Mouse (Mus musculus) liver, embryonic 15.5 days (tissue): ENCODE results near the gene Nova1. TPM values are rescaled to one million over a fixed set of nuclear protein-coding genes. Genes with fewer than 3 reads are reported as not detected.

Experiments
- ATAC-seq: fragments of 200-750 bp; cut with Nextera tagmentation; 2 replicates; pipeline ENCODE4 v1.8.0; 2017; ENCODE audit warnings: moderate number of reproducible peaks, mild to moderate bottlenecking, moderate library complexity; ENCODE audit not compliant: insufficient read depth
- H3K27ac ChIP-seq: fragments of 300-500 bp; sonication (generic); replicated peaks from 2 replicates; pipeline ENCODE4 v1.5.1; 2015; ENCODE audit warnings: mild to moderate bottlenecking, inconsistent platforms
- H3K27me3 ChIP-seq: fragments of 300-500 bp; sonication (generic); 2 replicates; pipeline ENCODE4 v1.6.1; 2015; ENCODE audit warnings: mild to moderate bottlenecking, inconsistent platforms
- H3K36me3 ChIP-seq: fragments of 300-500 bp; sonication (generic); replicated peaks from 2 replicates; pipeline ENCODE4 v1.6.1; 2015; ENCODE audit warnings: moderate library complexity, mild to moderate bottlenecking, inconsistent platforms
- H3K4me1 ChIP-seq: fragments of 300-500 bp; sonication (generic); replicated peaks from 2 replicates; pipeline ENCODE4 v1.6.1; 2015; ENCODE audit warnings: inconsistent platforms
- H3K4me2 ChIP-seq: fragments of 300-500 bp; sonication (generic); 2 replicates; pipeline ENCODE4 v1.6.1; 2015; ENCODE audit warnings: moderate library complexity, mild to moderate bottlenecking, inconsistent platforms
- H3K4me3 ChIP-seq: fragments of 300-500 bp; sonication (generic); replicated peaks from 2 replicates; pipeline ENCODE4 v1.5.1; 2015; ENCODE audit warnings: mild to moderate bottlenecking, inconsistent platforms
- H3K9ac ChIP-seq: fragments of 300-500 bp; sonication (generic); 2 replicates; pipeline ENCODE4 v1.6.1; 2015; ENCODE audit warnings: moderate library complexity, mild to moderate bottlenecking, inconsistent platforms
- H3K9me3 ChIP-seq: fragments of 300-500 bp; sonication (generic); replicated peaks from 2 replicates; pipeline ENCODE4 v1.6.1; 2016; ENCODE audit warnings: inconsistent platforms
- WGBS: fragments of 180-500 bp; shearing (Covaris S2); methylation state at CpG from one replicate; pipeline ENCODE4 v1.1.7; 2015; ENCODE audit warnings: mixed read lengths; ENCODE audit not compliant: insufficient replicate concordance; 5-methylcytosine and 5-hydroxymethylcytosine counted together
- polyA plus RNA-seq: library from polyadenylated mRNA; unstranded; fragments of >200 nt; fragmentation: Nextera tagmentation; extraction: Ambion mirVana; gene quantifications from 2 replicates; pipeline ENCODE4 v1.2.1, GENCODE M21; 2015

Gene Nova1
- polyA plus RNA-seq, 1 experiment from 2014 or later, result 0.03 TPM

DNA sequence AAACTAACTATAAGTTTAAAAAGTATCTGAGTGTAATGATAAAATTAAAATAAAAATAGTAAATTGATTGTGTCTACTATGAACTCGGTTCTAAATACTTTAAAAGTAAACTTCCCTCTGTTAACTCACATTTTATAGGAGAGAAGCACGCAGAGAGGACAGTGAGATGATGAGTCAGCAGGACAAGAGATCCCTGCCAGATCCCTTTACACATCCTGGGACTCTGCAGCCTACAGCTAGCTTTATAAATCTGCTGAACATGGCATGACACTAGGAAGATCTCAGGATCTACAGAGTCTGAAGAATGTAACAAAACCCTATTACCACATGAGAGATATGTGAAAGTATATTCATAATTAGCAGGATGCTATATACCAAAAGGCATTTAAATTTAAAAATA lies 37.7 kb downstream of the Nova1 start:
- ATAC-seq, result no peak
- H3K4me1 ChIP-seq, result no peaks in the 10 kb centered on the region

DNA sequence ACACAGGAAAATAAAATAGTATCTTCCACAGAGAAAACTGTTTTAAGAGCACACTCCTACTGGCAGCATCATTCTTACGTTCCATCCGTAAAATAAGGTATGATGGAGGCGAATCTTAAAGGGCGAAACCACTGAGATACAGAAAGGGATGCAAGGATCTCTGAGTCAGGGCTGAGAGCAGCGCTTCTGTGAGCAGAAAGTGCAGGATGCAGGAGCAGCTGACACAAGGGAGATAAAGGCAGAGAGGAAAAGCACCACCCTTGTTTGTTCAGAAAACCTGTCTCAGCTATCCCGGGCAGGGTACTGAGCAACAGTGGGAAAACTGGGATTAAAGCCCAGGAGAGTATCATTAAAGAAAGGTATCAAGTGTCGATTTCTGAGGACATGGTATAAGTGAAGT lies 59.3 kb downstream of the Nova1 start:
- no peak for ATAC-seq
- no peak overlapping the region for H3K4me3 ChIP-seq
- H3K27me3 ChIP-seq, result no peaks in the 10 kb centered on the region
- no peaks in the 10 kb centered on the region for H3K9me3 ChIP-seq
- WGBS, result 41% methylated on average over 7 of the region's 7 CpGs
- H3K9ac ChIP-seq, result no peak overlapping the region
- H3K4me2 ChIP-seq, result no peak overlapping the region
- H3K27ac ChIP-seq, result no peak overlapping the region
- H3K36me3 ChIP-seq, result no peaks in the 10 kb centered on the region
- H3K4me1 ChIP-seq, result no peaks in the 10 kb centered on the region

More for the DNA sequence above, 37.7 kb downstream of the Nova1 start:
- Histone ChIP-seq H3K27ac (no peak overlapping the region), H3K9ac (no peak overlapping the region), H3K27me3 (no peaks in the 10 kb centered on the region), H3K36me3 (no peaks in the 10 kb centered on the region), H3K4me2 (no peak overlapping the region), H3K9me3 (no peaks in the 10 kb centered on the region), H3K4me3 (no peak overlapping the region)
- 44% methylated on average over 2 of the region's 2 CpGs for WGBS

DNA sequence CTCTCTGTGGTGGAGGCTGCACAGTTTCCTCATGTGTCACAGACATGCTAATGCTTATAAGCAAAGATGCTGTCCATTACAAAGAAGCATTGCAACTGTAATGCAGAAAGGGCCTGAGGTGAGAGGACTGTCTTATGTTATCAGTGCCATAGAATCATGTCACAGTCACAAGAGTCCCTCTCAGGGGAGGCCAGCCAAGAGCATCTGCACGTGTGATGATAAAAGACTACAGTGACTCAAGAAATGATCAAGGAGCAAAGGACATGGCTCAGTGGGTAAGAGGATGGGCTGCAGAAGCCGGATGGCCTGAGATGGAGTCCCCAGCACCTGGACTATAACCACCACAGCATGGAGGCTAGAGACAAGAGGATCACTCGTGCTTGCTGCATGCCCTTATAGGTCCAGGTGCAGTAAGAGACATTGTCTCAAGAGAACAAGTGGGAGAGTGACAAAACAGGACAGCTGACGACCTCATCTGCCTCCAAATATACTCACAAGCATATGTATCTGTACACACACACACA lies 64.3 kb downstream of the Nova1 start:
- Histone ChIP-seq H3K4me3 (no peak overlapping the region), H3K9me3 (no peaks in the 10 kb centered on the region), H3K4me1 (no peaks in the 10 kb centered on the region), H3K27ac (no peak overlapping the region), H3K27me3 (no peaks in the 10 kb centered on the region), H3K4me2 (no peak overlapping the region), H3K9ac (no peak overlapping the region), H3K36me3 (no peaks in the 10 kb centered on the region)
- no peak for ATAC-seq
- 41% methylated on average over 4 of the region's 4 CpGs for WGBS

DNA sequence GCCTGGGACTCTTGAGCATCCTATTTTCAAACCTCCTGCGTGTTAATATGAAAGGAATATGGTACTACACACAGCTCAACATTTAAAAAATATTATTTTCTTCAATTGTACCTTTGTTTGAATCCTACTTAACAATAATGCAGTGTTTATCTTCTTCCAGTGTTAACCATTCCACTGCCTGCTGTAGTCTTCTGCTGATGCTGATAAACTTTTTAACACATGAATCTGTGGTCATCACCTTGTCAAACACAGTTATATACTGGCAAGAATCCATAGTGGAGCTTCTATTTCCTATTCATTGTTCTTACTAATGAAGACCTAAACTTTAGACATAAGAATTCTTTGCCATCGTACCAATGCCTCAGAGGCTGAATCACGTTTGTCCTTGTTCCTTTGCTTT lies 65.6 kb downstream of the Nova1 start:
- H3K9ac ChIP-seq, result no peak overlapping the region
- no peak overlapping the region for H3K27ac ChIP-seq
- no peak overlapping the region for H3K4me2 ChIP-seq
- H3K27me3 ChIP-seq, result no peaks in the 10 kb centered on the region
- 53% methylated on average over 3 of the region's 3 CpGs for WGBS
- ATAC-seq, result no peak
- no peak overlapping the region for H3K4me3 ChIP-seq
- no peaks in the 10 kb centered on the region for H3K4me1 ChIP-seq
- no peaks in the 10 kb centered on the region for H3K9me3 ChIP-seq
- no peaks in the 10 kb centered on the region for H3K36me3 ChIP-seq

DNA sequence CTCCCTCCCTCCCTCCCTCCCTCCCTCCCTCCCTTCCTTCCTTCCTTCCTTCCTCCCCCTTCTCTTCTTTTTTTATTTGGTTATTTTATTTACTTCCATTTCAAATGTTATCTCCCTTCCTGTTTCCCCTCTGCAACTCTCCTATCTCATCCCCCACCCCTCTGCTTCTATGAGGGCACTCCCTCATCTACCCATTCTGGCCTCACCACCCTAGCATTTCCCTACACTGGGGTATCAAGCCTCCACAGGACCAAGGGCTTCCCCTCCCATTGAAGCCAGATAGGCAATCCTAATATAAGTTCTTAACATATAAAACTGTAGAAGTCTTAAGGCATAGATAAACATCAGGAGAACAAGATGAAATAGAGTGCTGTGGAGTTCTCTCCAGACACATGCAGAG lies 85.5 kb downstream of the Nova1 start:
- Histone ChIP-seq H3K27me3 (no peaks in the 10 kb centered on the region), H3K4me3 (no peak overlapping the region), H3K36me3 (no peaks in the 10 kb centered on the region), H3K9me3 (no peaks in the 10 kb centered on the region), H3K27ac (no peak overlapping the region), H3K4me1 (no peaks in the 10 kb centered on the region), H3K4me2 (no peak overlapping the region), H3K9ac (no peak overlapping the region)
- no peak for ATAC-seq

DNA sequence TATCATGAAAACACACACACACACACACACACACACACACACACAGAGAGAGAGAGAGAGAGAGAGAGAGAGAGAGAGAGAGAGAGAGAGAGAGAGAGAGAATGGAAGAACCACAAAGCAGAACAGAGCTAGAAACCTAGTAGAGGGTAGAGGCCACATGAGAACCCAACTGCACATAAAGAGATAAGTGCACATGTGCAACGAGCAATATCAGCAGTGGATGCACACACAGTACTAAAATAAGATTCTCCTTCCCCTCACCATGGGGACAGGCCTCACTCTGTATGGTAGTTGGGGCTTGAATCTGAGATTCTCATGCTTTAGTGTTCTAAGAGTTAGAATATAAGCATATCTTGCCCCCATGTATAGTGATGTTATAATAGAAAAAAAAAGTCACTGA lies 86.8 kb downstream of the Nova1 start:
- no peak for ATAC-seq
- 25% methylated on average over 1 of the region's 1 CpGs for WGBS
- no peaks in the 10 kb centered on the region for H3K9me3 ChIP-seq

DNA sequence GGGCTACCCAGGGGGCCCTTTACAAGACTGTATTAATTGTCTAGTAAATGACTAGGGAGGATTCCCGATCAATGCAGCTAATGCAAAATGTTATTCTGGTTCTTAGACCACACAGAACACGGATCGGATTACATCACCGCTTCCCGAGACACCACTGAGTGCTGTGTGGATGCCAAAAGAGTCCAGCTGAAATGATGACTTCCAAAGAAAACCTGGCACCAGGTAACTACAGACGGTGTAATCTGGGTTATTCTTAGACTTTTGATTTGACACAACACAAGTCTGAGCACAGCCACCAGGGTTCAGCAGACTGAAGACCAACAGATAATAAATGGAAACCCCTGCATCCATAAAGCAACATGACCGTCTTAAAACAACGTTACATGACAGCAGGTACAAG lies 96.8 kb downstream of the Nova1 start:
- no peak for ATAC-seq
- H3K27ac ChIP-seq, result no peak overlapping the region
- H3K4me3 ChIP-seq, result no peak overlapping the region
- H3K9me3 ChIP-seq, result no peaks in the 10 kb centered on the region
- WGBS, result 62% methylated on average over 8 of the region's 8 CpGs
- H3K4me1 ChIP-seq, result no peaks in the 10 kb centered on the region
- no peaks in the 10 kb centered on the region for H3K27me3 ChIP-seq
- H3K9ac ChIP-seq, result no peak overlapping the region
- H3K36me3 ChIP-seq, result no peaks in the 10 kb centered on the region
- no peak overlapping the region for H3K4me2 ChIP-seq

More for the DNA sequence above, 86.8 kb downstream of the Nova1 start:
- no peak overlapping the region for H3K4me2 ChIP-seq
- no peak overlapping the region for H3K9ac ChIP-seq
- no peaks in the 10 kb centered on the region for H3K27me3 ChIP-seq
- no peak overlapping the region for H3K4me3 ChIP-seq
- no peak overlapping the region for H3K27ac ChIP-seq
- no peaks in the 10 kb centered on the region for H3K4me1 ChIP-seq
- no peaks in the 10 kb centered on the region for H3K36me3 ChIP-seq

DNA sequence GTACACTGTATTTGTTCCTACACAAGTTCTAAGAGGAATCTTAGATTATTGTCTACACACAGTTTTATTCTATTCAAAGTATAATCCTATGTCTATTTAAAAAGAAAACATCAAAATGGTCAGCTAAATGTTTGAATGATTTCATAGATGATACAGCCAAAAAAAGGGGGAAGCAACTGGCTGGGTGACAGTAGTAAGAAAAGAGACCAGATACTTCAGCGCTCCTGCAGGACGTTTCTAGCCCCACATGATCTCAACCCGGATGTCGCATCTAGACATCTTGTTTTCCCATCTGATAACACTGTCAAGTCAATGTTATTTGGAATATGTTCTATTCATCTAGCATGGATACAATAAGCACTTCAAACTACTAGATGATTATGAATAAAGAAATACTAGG lies 99.7 kb downstream of the Nova1 start:
- Histone ChIP-seq H3K9me3 (no peaks in the 10 kb centered on the region), H3K36me3 (no peaks in the 10 kb centered on the region), H3K4me3 (no peak overlapping the region), H3K27ac (no peak overlapping the region), H3K27me3 (no peaks in the 10 kb centered on the region), H3K4me1 (no peaks in the 10 kb centered on the region), H3K9ac (no peak overlapping the region), H3K4me2 (no peak overlapping the region)
- no peak for ATAC-seq
- WGBS, result 75% methylated on average over 4 of the region's 4 CpGs

DNA sequence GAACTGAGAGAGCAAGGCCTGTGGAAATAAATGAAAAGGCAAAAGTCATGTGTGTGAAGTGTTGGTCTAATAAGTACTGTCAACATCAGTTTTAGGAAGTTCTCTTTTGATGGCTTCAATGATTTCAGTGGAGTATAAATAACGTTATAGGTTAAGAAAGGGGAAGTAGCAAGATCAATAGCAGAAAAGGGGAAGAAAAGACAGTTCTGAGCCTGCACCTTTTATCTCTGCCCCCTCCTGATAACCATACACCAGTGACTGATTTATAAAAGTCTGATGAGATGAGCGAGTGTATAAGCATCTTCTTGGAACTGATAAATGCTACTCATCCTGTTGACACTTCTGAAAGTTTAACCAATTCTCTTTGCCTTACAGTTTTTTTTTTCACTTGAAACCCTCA lies 108.6 kb downstream of the Nova1 start:
- no peaks in the 10 kb centered on the region for H3K4me1 ChIP-seq
- 6% methylated on average over 2 of the region's 2 CpGs for WGBS
- H3K36me3 ChIP-seq, result no peaks in the 10 kb centered on the region
- no peak overlapping the region for H3K4me2 ChIP-seq
- H3K9ac ChIP-seq, result no peak overlapping the region
- no peak overlapping the region for H3K4me3 ChIP-seq
- no peak for ATAC-seq
- H3K27ac ChIP-seq, result no peak overlapping the region
- H3K9me3 ChIP-seq, result no peaks in the 10 kb centered on the region
- H3K27me3 ChIP-seq, result no peaks in the 10 kb centered on the region

DNA sequence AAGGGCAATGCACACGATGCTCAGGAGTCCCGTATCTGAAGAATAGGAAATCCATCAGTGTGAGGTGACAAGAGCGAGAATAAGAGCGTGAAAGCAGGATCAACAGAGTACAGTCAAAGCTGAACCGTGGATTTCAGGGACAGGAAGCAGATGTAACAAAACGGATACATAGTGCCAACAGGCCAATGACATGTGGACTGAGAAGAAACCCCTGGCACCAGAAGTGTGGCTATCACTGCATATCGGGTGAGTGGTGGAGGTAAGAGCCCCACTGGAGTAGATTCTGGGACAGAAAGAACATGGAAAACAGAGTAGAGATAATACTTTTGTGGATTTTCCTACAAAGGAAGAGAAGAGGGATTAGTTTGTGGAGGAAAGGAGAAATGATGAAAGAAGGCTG lies 109.3 kb downstream of the Nova1 start:
- 52% methylated on average over 7 of the region's 7 CpGs for WGBS
- Histone ChIP-seq H3K4me1 (no peaks in the 10 kb centered on the region), H3K4me2 (no peak overlapping the region), H3K27me3 (no peaks in the 10 kb centered on the region), H3K4me3 (no peak overlapping the region), H3K9ac (no peak overlapping the region), H3K27ac (no peak overlapping the region), H3K9me3 (no peaks in the 10 kb centered on the region), H3K36me3 (no peaks in the 10 kb centered on the region)
- no peak for ATAC-seq

DNA sequence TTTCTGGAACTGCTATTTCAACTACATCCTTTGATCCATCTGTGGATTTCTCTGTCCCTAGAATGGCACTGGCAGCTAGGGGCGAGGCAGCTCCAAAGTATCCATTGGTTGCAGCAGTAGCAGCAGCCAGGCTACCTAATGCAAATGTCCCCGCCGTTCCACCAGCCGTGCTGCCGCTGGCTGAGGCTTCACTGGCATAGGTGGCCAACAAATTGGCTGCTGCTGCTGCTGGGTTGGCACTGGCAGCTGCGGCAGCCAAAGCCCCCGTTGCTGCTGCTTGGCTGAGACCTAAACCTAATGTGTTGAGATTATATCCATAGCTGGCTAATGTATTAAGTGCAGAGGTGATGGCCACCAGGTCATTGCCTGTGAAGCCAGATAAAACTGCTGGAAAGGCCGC lies 118.5 kb downstream of the Nova1 start:
- Histone ChIP-seq H3K4me1 (no peaks in the 10 kb centered on the region), H3K27ac (no peak overlapping the region), H3K9ac (no peak overlapping the region), H3K4me3 (no peak overlapping the region), H3K36me3 (no peaks in the 10 kb centered on the region), H3K9me3 (no peaks in the 10 kb centered on the region), H3K4me2 (no peak overlapping the region), H3K27me3 (no peaks in the 10 kb centered on the region)
- ATAC-seq, result no peak
- WGBS, result 61% methylated on average over 8 of the region's 8 CpGs

DNA sequence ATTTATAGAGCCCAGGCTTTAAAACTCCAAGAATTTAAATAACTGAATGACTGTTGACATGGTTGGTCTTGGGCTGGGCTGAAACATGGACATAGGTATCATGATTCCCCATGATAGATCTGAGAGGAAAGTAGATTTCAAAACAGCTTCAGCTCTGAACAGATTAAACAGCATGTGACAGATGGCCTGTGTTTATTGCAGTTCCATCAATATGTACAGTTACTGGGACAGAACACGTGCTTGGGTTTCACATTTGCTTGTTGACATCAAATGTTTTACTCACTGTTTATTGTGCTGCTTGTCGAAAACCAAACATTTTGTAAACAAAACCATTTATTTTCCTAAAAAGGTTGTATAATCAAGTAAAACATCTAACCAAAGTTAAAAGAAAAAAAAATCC lies 142.4 kb downstream of the Nova1 start:
- Histone ChIP-seq H3K36me3 (no peaks in the 10 kb centered on the region), H3K4me2 (no peak overlapping the region), H3K27ac (no peak overlapping the region), H3K4me3 (no peak overlapping the region), H3K9ac (no peak overlapping the region), H3K27me3 (no peaks in the 10 kb centered on the region), H3K4me1 (no peaks in the 10 kb centered on the region), H3K9me3 (no peaks in the 10 kb centered on the region)
- no peak for ATAC-seq
- WGBS, result 51% methylated on average over 2 of the region's 2 CpGs
